Mouse (Mus musculus) spleen, embryonic (tissue): ENCODE measurements around the gene C7.
"Not testable (repeated sequence)": the region's sequence is repeated elsewhere in the genome, so short reads cannot be mapped to it uniquely, and the experiment has no call there.

Source experiments
- CTCF ChIA-PET: fragments of 350-600 bp; sonication (Branson Sonifier 250); formaldehyde crosslinking; loops from one replicate; lab custom pipeline; 2022; lab: Charles Lee

Gene C7

DNA sequence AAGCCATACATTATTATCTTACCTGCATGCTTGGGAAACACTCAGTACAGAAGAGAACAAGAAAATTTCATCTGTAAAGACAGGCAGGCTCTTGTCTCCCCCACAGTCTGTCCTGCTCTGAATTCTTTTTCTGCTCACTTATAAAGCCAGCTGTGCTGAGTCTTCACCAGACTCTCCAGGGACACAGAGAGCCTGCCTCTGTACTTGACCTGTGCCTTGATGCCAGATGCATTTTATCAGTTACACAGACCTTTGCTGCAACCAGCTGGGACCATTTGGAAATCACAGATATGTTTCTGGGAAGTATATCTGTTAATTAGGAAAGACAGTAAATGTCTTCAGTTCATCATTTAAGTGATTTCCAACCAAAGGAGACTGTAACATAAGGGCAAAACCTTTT is at the start of gene C7:
C7 (minus strand) TSS at position 106 of the 400 bp plus-strand sequence.
- CTCF ChIA-PET = no interaction called here

DNA sequence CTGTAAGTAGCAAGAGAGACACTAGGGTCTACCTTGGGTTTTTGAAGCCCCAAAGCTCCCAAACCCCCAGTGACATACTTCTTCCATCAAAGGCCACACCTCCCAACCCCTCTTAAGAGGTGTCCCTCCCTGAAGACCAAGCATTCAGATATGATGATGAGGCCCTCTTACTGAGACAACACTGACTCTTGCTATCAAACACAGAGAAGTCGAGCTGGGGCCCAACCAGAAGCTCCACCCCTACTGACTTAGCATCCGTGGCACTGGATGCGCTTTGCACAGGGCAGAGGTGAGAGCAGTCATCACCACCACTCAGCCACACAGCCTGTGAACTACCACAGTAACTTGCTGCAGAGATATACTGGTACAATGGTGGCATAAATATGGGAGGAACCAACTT is 49.1 kb upstream of the C7 start:
- CTCF ChIA-PET = interaction anchor here (0.6 to 0.7 kb wide), 2 partner anchors 14 to 32 kb away, joined by 3 to 4 read pairs; no protein-coding TSS in a partner anchor

DNA sequence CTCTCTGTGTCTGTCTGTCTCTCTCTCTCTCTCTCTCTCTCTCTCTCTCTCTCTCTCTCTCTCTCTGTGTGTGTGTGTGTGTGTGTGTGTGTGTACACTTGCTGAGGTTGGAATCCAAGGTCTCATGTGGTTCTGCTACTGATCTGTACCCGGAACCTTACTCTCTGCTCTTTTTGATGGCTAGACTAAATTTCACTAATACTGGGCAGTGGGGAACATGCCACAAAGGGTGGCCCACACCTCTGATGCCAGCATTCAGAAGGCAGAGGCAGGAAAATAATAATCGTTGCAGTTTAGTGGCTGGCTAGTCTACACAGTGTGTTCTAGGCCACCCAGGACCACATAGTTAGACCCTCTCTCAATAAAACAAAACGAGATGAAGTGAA is 45.1 kb upstream of the C7 start:
- CTCF ChIA-PET = no interaction called here

DNA sequence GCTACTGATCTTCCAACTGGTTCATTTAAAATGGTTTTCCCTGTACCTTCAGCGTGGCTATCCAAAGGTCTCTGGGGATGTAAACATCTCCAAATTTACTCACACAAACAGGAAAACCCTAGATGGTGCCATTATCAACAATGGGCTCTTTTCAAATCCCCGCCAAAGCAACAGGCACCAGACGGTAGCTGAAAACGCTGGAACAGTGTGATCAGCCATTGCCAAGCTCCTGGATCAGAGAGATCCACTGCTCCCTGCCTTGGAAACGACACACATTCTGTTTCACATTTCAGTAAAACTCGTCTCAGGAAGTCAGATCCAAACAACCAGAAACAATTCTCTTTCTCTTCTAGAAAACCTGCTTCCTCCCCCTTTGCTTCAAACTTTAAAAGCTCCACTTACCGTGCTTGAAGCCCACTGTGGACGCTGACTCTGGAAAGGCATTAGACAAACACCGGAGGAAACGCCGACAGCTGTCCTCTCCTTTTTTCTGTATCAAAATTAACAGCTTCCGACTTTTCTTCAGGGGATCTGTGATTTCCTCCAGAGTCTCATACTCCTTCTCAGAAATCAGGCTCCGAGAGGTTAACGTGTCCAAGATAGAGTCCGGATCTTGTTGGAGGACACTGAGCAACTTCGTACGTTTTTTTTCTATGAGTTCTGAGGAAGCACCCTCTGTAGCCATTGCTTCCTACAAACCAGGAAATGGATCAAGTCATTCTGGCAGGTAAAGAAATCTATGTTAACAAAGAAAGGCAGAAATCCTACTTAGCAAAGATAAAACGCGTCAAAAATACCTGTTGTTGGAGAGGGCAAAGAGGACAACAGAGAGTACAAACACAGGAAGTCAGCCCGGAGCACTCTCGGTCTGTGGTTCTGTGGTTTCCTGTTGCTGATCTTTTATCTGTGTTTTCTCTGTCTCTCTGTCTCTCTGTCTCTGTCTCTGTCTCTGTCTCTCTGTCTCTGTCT is 44.4 kb upstream of the C7 start, which contains the start of gene Card6:
Card6 (minus strand) TSS at position 854 of the 969 bp plus-strand sequence.
- CTCF ChIA-PET = interaction anchor here (0.6 to 1.0 kb wide), 2 partner anchors 1113 to 1470 kb away, joined by 7 to 10 read pairs; no protein-coding TSS in a partner anchor

DNA sequence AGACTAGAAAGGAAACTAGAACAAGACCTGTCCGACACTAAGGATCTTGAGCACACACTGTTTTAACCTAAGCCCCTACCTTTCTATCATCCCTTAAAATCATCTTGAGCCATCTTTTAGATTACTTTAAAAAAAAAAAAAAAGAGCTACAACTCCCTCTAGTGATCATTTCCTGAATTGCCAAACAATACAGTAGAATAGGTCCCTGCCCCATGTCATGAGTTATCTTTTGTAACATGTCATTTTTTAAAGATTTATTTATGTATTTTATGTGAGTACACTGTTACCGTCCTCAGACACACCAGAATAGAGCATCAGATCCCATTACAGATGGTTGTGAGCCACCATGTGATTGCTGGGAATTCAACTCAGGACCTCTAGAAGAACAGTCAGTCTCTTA is 42.8 kb upstream of the C7 start:
- CTCF ChIA-PET = no interaction called here

DNA sequence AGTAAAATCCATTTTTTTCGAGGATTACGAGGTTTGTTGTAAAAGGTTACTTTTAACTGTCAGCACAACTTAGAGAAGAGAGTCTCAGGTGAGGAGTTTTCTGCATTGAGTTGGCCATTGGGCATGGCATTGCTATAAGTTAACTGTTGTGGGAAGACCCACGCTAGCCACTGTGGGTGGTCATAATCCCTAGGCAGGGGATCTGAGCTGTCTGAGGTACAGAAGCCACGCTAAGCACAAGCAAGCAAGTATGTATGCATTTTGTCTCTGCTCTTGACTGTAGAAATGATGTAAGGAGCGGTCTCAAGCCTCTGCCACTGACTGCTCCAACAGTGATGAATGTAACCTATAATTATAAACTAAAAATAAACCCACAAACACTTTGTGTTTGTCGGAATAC is 42.4 kb upstream of the C7 start:
- CTCF ChIA-PET = no interaction called here

DNA sequence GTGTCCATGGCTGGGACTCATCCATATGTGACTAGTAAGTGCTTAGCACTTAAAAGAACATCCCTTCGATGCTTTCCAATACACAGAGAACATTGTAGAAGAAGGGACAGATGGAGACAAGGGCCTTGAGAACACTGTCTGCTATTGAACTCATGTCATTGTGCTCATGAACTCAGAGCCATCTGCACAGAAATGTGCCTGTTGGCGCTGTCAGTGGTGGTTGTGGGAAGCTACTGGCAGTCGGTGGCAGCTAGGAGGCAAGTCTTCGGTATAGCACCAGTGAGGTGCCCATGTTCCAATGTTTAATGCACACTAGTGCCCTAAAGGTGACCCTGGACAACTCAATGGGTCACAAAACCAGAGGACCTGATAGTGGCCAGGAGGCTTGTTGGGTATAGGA is 38.8 kb upstream of the C7 start:
- CTCF ChIA-PET = interaction anchor here (0.6 to 0.7 kb wide), 2 partner anchors 35 to 86 kb away, joined by 3 read pairs; no protein-coding TSS in a partner anchor

DNA sequence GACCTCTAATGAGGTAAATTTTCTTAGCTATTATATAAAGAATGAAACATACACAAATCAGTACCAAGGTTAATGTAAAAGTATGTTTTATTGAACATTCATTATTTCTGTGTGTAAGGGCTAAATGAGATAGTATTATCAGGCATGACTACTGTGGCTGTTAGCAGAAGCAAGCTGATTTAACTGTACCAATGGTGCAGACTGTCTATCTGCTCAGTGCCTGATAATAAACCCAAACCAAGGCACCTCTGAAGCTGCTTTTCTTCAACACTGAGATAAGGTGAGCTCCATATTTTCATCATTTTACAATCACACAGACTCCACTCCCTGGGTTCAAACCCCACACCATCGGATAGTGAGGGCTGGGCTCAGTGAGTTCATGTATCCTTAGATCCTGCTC is 33.8 kb upstream of the C7 start:
- CTCF ChIA-PET = no interaction called here

DNA sequence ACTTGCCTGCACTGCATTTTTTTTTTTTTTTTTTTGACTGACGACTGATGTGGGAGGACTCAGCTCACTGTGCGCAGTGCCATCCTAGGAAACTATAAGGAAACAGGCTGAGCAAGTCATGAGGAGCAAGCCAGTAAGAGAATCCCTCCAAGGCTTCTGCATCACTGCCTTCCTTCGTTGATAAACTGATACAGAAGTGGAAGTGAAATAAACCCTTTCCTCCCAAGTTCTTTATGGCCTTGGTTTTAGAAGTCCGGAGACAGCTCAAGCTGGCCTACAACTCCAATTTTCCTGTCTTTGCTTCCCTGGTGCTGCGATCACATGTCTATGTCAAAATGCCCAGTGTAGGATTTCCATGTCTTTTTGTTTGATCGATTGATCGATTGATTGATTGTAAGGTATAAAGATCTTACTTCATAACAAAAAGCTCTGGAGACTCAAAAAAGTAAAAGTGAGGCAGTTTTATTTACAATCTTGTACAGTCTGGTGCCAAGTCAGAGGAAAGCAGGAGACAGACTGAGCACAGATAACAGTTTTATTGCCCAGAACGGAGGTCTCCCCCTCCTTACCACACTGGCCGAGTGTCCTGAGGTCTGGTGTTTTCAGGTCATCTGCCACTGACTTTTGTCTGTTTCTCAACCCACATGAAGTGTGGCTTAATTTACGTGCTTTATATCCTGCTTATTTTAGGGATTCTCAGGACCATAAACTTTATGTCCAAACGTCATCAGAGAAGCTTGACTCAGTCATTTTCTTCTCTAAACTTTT is 32.2 kb upstream of the C7 start:
- CTCF ChIA-PET = no interaction called here

DNA sequence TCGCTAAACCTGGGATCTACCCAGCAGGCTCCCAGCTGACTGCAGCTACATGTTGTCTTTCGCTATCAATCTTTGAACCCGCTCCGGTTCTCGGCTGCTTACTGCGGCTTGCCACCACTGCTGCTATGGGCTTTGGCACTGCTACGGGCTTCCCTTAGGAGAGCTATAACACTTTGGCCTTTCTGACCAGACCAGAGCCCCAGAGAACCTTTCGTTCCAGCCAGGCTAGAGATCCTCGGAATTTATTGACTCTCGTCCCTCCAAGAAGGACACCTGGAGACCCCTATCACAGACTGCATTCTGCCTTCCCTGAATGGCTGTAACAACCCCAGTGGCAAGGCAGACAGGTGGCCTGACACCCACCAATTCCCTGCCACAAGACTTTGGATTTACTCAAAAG is 26.6 kb upstream of the C7 start:
- CTCF ChIA-PET = no interaction called here

DNA sequence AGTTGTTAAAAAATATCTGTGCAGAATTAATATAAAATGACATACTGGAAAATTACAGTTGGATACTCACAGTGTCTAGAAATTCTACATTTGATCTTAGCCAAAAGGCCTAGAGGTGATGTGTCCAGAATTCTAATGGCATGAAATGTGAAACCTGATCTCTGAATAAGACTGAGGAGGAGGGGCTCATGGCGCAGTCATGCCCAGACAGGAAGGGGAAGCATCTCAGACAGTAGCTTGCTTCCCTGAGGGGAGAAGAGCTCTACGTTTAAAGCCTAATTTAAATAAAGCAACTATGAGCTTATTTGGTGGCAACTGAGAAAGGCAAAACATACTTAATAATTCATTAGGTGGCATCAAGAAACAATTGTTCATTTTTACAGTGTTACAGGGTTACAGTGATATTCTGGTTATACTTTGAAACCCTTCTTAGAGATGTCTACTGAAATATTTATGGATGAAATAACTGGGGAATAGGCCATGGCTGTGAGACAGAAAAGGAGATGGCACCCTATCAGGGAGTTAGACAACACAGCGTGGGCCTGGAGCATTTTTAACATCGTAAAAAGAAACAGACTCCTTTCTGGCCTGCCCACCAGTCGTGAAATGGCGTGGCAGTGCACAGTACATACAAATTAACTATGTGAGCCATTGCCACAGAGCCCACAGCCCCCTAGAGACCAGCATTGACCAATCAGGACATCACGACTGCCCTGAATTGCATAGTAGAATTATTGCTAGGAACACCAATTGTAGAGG is 25.5 kb upstream of the C7 start:
- CTCF ChIA-PET = no interaction called here

DNA sequence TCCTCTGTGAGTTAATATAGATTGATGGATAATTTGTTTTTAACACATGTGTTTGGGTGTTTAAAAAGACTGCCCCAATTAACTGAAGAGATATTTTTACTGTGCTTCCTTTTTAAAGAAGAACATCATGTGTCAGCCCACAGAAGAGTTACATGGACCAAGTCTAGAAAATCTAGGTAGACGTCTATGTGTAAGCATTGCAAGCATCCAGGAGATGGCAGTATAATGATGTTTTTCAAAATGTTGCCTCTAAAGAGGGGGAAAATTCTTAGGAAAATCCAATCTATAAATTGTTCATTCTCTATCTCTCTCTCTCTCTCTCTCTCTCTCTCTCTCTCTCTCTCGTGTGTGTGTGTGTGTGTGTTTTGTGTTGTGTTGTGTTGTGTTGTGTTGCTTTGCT is 22.6 kb upstream of the C7 start:
- CTCF ChIA-PET = no interaction called here

DNA sequence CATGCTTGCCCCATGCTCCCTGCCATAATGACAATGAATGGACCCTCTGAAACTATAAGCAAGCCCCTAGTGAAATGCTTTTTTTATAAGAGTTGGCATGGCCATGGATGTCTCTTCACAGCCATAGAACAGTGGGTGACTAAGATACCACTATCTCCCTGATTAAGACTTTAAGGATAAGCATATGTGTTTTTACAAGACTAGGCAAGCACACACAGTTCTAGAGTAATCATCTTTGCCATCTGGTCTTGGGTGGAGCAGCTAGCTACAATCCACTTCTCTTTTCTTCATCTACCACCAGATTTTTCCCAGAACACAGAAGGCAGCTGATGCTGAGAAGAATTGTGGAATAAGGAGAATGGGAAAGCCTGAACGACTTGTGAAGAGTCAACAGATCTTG is 17.7 kb upstream of the C7 start:
- CTCF ChIA-PET = no interaction called here

DNA sequence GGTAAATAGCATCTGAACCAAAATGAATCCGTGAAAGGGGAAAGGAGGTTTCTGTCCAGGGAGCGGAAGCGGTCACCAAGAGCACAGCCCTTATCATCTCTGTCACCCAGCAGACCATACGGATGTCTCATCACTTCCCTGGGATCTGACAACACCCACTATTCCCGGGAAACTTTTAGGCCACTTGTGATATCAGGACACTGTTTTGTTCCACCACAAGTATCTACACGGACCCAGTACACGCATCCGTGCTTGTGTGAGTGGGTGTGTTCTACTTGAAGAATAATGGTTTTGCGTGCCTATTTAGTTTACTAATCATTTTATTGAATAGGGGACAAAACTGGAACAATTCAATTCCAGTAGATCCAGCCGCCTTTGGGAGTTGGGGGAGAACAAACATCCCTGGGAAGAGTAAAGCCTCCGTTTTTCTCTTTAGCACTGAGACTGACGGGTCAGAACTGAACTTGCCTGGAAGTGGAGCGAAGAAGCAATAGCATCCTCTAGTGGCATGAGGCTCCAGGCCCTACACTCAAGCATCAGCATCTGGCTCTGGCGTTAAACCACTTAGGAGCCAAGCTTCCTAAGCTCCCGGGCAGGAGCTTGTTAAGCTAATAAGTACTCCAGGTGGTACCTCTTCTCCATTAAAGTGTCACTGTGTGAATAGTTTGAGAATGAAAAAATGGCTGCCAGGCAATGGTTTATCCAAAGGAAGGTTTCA is 5.4 kb upstream of the C7 start:
- CTCF ChIA-PET = no interaction called here

DNA sequence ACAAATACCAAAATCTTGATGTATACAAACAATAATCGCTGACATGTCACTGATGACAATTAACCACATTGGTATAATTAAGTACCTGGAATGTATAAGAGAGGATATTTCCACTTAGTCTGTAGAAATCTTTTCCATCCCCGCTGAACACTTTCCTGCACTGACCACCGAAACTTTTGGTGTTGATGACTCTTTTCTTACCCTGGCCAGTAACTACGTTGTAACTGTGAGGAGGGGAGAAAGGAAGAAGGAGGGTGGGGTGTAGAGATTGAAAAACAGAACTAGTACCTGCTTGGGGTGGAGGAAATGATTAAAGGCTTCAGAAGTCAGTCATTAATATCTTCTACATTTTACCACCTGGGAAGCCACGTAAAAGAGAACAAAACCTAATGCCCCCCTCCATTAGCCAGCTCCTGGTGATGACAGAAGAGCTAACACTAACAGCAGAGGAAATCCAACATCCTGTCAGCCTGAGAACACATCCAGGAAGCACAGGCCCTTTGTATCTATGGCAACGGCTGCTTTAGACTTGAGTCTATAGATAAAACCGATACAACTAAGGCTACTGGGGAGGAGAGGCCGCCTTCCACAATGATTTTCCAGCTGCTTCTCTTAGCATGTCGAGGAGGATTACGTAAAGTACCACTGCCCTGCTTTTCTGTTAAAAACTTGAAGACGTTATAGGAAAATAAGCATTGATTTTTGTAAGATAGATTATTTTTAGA is 17.8 kb downstream of the C7 start:
- CTCF ChIA-PET = no interaction called here

DNA sequence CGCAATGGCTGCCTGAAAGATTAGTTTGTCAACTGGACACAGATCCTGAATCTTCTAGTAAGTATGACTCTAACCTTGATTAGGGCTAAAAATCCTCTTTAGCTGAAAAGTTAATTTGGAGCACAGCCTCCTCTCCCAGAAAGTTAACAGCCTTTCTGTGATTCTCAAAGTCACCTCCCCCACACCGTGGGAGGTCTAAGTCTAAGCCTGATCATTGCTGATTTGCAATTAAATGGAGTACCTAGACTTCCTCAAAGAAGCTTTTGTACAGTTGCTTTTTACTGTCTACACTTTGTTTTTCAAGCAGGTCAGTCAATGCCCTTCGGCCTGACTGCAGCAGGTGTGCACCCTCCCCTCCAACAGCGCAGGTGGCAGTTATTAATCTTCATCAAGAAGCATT is 34.3 kb downstream of the C7 start:
- CTCF ChIA-PET = no interaction called here

DNA sequence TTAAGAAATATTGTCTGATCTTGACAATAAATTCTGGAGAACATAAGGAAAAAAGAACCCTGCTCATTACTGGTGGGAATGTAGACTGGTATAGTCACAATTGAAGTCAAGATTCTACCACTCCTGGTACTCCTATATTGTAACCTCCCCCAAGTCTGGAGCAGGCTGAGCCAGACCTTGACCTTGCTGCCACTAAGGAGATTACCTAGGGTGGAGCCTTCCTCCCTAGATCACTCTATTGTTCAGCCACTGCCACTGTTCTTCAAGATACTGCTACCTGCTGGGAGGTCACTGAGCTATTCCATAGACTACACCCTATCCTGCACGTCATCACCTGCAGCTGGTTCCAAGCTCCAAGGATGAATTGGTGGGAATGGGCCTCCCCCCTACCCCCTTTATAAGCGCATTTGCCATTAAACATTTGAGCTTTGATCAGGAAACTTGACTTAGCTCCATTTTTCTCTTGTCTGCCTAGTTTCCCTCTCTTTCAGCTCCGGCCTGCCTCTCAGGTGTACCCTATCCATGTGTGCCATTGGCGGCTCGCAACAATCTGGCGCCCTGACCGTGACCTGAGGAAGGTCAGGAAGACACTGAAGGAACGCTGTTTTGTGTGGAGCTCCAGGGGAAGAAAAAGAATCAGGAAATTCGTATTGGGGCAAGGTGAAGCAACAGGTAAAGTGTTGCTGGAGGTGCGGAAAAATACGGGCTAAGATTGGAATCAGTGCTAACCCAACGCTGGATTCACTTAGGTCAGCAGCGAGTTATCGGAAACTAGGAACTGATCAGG is 39.9 kb downstream of the C7 start:
- CTCF ChIA-PET = not testable (repeated sequence)

DNA sequence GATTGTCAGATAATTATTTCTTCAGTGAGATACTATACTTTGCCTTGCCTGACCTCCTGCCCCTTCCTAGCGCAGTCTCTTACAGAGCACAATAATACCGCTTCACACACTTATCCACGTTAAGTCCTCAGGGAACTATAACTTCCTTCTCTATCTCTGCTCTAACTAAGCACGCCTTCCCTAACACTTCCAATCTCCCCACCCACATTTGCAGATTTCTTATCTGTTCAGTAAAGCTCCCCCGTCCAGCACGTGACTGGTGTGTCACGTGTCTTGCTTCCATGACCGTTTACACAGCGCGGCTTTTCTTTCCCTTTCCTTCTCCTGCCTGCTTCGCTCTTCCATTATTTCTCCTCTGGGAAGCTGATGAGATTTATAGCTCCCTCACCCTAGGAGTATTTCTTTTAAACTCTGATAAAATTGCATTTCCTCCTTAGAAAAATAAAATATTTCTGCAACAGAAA is 53.9 kb downstream of the C7 start:
- CTCF ChIA-PET = no interaction called here

DNA sequence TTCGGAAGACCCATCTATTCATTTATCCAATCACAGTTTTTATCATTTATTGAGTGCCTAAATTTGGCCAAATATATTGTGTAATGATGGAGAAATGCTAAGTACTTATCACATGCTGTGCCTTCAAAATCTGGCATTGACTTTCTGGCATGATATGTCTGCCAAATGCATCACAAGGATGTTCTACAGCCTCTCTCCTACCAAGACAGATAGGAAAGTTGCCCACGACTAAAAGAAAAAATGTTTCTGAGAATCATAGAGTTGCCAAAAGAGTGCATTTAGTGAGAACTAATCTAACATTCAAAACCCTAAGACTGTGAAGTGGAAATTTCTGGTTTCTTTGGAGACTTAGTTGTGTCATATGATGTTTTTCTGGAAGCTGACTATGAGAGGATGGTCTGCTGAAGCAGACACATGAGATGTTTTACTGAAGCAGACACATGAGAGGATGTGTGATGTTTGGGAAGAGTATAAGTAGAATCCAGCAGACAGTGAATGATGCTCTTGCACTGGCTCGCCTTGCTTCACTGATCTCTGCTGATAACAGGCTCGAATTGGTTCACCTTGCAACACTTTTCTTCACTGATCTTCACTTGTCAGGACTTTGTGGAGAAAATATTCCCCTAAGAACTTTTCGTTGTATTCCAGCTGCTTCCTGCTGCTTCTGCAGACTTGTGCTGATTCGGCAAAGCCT is 59.9 kb downstream of the C7 start:
- CTCF ChIA-PET = no interaction called here
